8 mouse cellular contexts compared by ENCODE assay signal in the genomic region with DNA sequence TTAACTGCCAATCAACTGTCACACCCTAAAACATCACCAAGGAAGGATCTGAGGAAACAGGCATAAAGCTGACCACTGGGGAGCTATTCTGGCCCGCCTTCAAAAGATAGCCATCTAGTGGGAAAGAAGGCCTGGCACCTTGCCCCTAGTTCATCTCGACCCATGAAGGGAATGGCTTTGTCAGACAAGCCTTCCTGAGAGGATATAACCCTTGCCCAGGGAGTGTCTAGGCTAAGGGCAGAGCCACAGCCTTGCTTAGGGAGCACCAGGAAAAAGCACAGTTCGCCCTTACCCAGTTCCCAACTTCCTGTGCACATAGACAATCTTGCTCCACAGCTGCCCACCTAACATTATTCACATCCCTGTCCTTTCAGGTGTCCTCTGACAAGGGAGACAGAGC. TPM values are rescaled to one million over a fixed set of nuclear protein-coding genes. Genes with fewer than 3 reads are reported as not detected.
DNase-seq lines count a peak whose midpoint lies in the region; ATAC-seq and TF ChIP-seq lines count a peak whose summit lies in the region.

No protein-coding gene starts in this region.

- WGBS in neural tube, embryonic 11.5 days = 63% methylated on average over 3 of the region's 3 CpGs
- WGBS in kidney, embryonic 15.5 days = 40% methylated on average over 3 of the region's 3 CpGs
- WGBS in midbrain, embryonic 11.5 days = 60% methylated on average over 3 of the region's 3 CpGs

- TF ChIP-seq CTCF in embryonic fibroblast, embryonic 13.5 days (IDR thresholded peaks at IDR 0.05; ENCODE audit: borderline replicate concordance, insufficient read depth, low read length) = no peak

- TF ChIP-seq POLR2A in embryonic fibroblast, embryonic 13.5 days (IDR thresholded peaks at IDR 0.05; ENCODE audit: low read depth, low read length) = no peak

- no peak for ATAC-seq in neural tube, embryonic 11.5 days (ENCODE audit: insufficient read depth, low FRiP score, low TSS enrichment)
- no peak; the same call in 1 of the 2 replicates for ATAC-seq in kidney, embryonic 15.5 days (replicated peaks; ENCODE audit: low FRiP score)
- ATAC-seq in midbrain, embryonic 11.5 days (ENCODE audit: low FRiP score) = no peak

- H3K4me2 ChIP-seq in neural tube, embryonic 11.5 days (ENCODE audit: low read depth) = peak overlapping the region; percentile 80
- peak overlapping the region; percentile 71 for H3K4me2 ChIP-seq in kidney, embryonic 15.5 days
- H3K4me2 ChIP-seq in midbrain, embryonic 11.5 days = peak overlapping the region; percentile 94

- peak overlapping the region; percentile 75; the same call in 1 of the 2 replicates for H3K27ac ChIP-seq in neural tube, embryonic 11.5 days (ENCODE audit: low read depth, low read length)
- no peak overlapping the region for H3K27ac ChIP-seq in embryonic fibroblast, embryonic 13.5 days (ENCODE audit: insufficient read depth, low read length)
- peak overlapping the region; percentile 87 for H3K27ac ChIP-seq in kidney, embryonic 15.5 days
- peak overlapping the region; percentile 79; the same call in 1 of the 2 replicates for H3K27ac ChIP-seq in midbrain, embryonic 11.5 days (ENCODE audit: low read depth, low read length)

- H3K4me3 ChIP-seq in neural tube, embryonic 11.5 days (ENCODE audit: low read depth, low read length) = peak overlapping the region; percentile 64
- peak overlapping the region; percentile 79 for H3K4me3 ChIP-seq in embryonic fibroblast, embryonic 13.5 days (ENCODE audit: insufficient read depth, low read length)
- peak overlapping the region; percentile 65 for H3K4me3 ChIP-seq in kidney, embryonic 15.5 days (replicated peaks)
- H3K4me3 ChIP-seq in midbrain, embryonic 11.5 days (ENCODE audit: low read depth, low read length) = peak overlapping the region; percentile 74

- DNase-seq in neural tube, embryonic 11.5 days (ENCODE audit: low spot score) = no peak
- no peak for DNase-seq in neural tube, embryonic 10.5 days (ENCODE audit: extremely low spot score, low spot score)
- no peak for DNase-seq in midbrain, embryonic 11.5 days (ENCODE audit: low spot score, missing footprints)
- no peak for DNase-seq in layer of hippocampus, adult 8-10 months (ENCODE audit: low spot score in 2 of 2)
- DNase-seq in urinary bladder, postnatal 14 days (ENCODE audit: low spot score) = no peak
- DNase-seq in layer of hippocampus, adult 18-20 months (ENCODE audit: low spot score in 2 of 2) = no peak

- peaks cover 8% of the 10 kb centered on the region for H3K36me3 ChIP-seq in neural tube, embryonic 11.5 days (ENCODE audit: control insufficient read depth, insufficient read depth, low read length)
- H3K36me3 ChIP-seq in kidney, embryonic 15.5 days = peaks cover 40% of the 10 kb centered on the region
- H3K36me3 ChIP-seq in midbrain, embryonic 11.5 days (ENCODE audit: control insufficient read depth, insufficient read depth, low read length) = peaks cover 3% of the 10 kb centered on the region

- no peaks in the 10 kb centered on the region for H3K9me3 ChIP-seq in neural tube, embryonic 11.5 days (ENCODE audit: control insufficient read depth, low read length)
- no peaks in the 10 kb centered on the region for H3K9me3 ChIP-seq in kidney, embryonic 15.5 days (replicated peaks)
- H3K9me3 ChIP-seq in midbrain, embryonic 11.5 days (ENCODE audit: control insufficient read depth, low read length) = no peaks in the 10 kb centered on the region

- no peaks in the 10 kb centered on the region for H3K27me3 ChIP-seq in neural tube, embryonic 11.5 days (ENCODE audit: control insufficient read depth, insufficient read depth, low read length)
- no peaks in the 10 kb centered on the region for H3K27me3 ChIP-seq in kidney, embryonic 15.5 days
- H3K27me3 ChIP-seq in midbrain, embryonic 11.5 days (ENCODE audit: control insufficient read depth, insufficient read depth, low read length) = no peaks in the 10 kb centered on the region

- H3K9ac ChIP-seq in neural tube, embryonic 11.5 days (ENCODE audit: low read length) = peak overlapping the region; percentile 74
- peak overlapping the region; percentile 71 for H3K9ac ChIP-seq in kidney, embryonic 15.5 days
- H3K9ac ChIP-seq in midbrain, embryonic 11.5 days (ENCODE audit: low read length) = peak overlapping the region; percentile 86

- peaks cover 12% of the 10 kb centered on the region for H3K4me1 ChIP-seq in neural tube, embryonic 11.5 days (ENCODE audit: control insufficient read depth, insufficient read depth, low read length)
- H3K4me1 ChIP-seq in embryonic fibroblast, embryonic 13.5 days (ENCODE audit: control insufficient read depth, insufficient read depth, low read length) = peaks cover 3% of the 10 kb centered on the region; the same call in 1 of the 2 replicates
- H3K4me1 ChIP-seq in kidney, embryonic 15.5 days = peaks cover 32% of the 10 kb centered on the region
- peaks cover 16% of the 10 kb centered on the region for H3K4me1 ChIP-seq in midbrain, embryonic 11.5 days (ENCODE audit: control insufficient read depth, insufficient read depth, low read length)

RNA-seq across cellular contexts. Expression of gene Dcaf15, which starts 1.0 kb away (rescaled TPM):
- polyA plus RNA-seq in neural tube, embryonic 11.5 days (2014; fragmentation: Nextera tagmentation; extraction: Ambion mirVana) = 17.0 and 17.1 TPM in 2 replicates
- polyA plus RNA-seq in embryonic fibroblast, embryonic 13.5 days (2011; ENCODE audit: insufficient read length, low read depth, missing spikeins) = 19.7 and 20.4 TPM in 2 replicates
- 9.2 and 11.6 TPM in 2 replicates for polyA plus RNA-seq in kidney, embryonic 15.5 days (2015; fragmentation: Nextera tagmentation; extraction: Ambion mirVana)
- polyA plus RNA-seq in midbrain, embryonic 11.5 days (2014; fragmentation: Nextera tagmentation; extraction: Ambion mirVana) = 12.2 and 14.3 TPM in 2 replicates
- 10 to 100 TPM; 18.9 to 21.6 (median 19.3) TPM for total RNA-seq in layer of hippocampus, adult 8-10 months (2022)
- 10 to 100 TPM; 16.9 to 17.6 TPM for total RNA-seq in layer of hippocampus, adult 18-20 months (2021)

RNA-seq across cellular contexts. Expression of gene Podnl1, which starts 22.2 kb away (rescaled TPM):
- 0.27 TPM in 1 of 2 replicates, not detected in the other for polyA plus RNA-seq in neural tube, embryonic 11.5 days (2014; fragmentation: Nextera tagmentation; extraction: Ambion mirVana)
- polyA plus RNA-seq in embryonic fibroblast, embryonic 13.5 days (2011; ENCODE audit: insufficient read length, low read depth, missing spikeins) = 3.2 and 5.8 TPM in 2 replicates
- polyA plus RNA-seq in kidney, embryonic 15.5 days (2015; fragmentation: Nextera tagmentation; extraction: Ambion mirVana) = 0.21 and 1.4 TPM in 2 replicates
- 0.25 and 0.32 TPM in 2 replicates for polyA plus RNA-seq in midbrain, embryonic 11.5 days (2014; fragmentation: Nextera tagmentation; extraction: Ambion mirVana)
- not detected for total RNA-seq in layer of hippocampus, adult 8-10 months (2022)
- not detected for total RNA-seq in layer of hippocampus, adult 18-20 months (2021)

RNA-seq across cellular contexts. Expression of gene Rfx1, which starts 37.0 kb away (rescaled TPM):
- 9.6 TPM in 2 replicates for polyA plus RNA-seq in neural tube, embryonic 11.5 days (2014; fragmentation: Nextera tagmentation; extraction: Ambion mirVana)
- 11.5 and 12.6 TPM in 2 replicates for polyA plus RNA-seq in embryonic fibroblast, embryonic 13.5 days (2011; ENCODE audit: insufficient read length, low read depth, missing spikeins)
- polyA plus RNA-seq in kidney, embryonic 15.5 days (2015; fragmentation: Nextera tagmentation; extraction: Ambion mirVana) = 10.5 and 10.7 TPM in 2 replicates
- 6.0 and 7.8 TPM in 2 replicates for polyA plus RNA-seq in midbrain, embryonic 11.5 days (2014; fragmentation: Nextera tagmentation; extraction: Ambion mirVana)
- 10 to 100 TPM; 24.6 to 34.1 (median 28.3) TPM for total RNA-seq in layer of hippocampus, adult 8-10 months (2022)
- 10 to 100 TPM; 27.3 to 28.1 TPM for total RNA-seq in layer of hippocampus, adult 18-20 months (2021)

RNA-seq across cellular contexts. Expression of gene Gm10643, which starts 38.7 kb away (rescaled TPM):
- 1.8 and 2.6 TPM in 2 replicates for polyA plus RNA-seq in neural tube, embryonic 11.5 days (2014; fragmentation: Nextera tagmentation; extraction: Ambion mirVana)
- polyA plus RNA-seq in embryonic fibroblast, embryonic 13.5 days (2011; ENCODE audit: insufficient read length, low read depth, missing spikeins) = 1.7 and 2.0 TPM in 2 replicates
- polyA plus RNA-seq in kidney, embryonic 15.5 days (2015; fragmentation: Nextera tagmentation; extraction: Ambion mirVana) = 1.2 and 1.6 TPM in 2 replicates
- polyA plus RNA-seq in midbrain, embryonic 11.5 days (2014; fragmentation: Nextera tagmentation; extraction: Ambion mirVana) = 2.2 and 2.4 TPM in 2 replicates
- total RNA-seq in layer of hippocampus, adult 8-10 months (2022) = 1 to 10 TPM; 3.4 to 7.1 (median 5.4) TPM
- total RNA-seq in layer of hippocampus, adult 18-20 months (2021) = 1 to 10 TPM; 4.9 to 5.6 TPM

RNA-seq across cellular contexts. Expression of gene Cc2d1a, which starts 44.1 kb away (rescaled TPM):
- 11.2 and 12.4 TPM in 2 replicates for polyA plus RNA-seq in neural tube, embryonic 11.5 days (2014; fragmentation: Nextera tagmentation; extraction: Ambion mirVana)
- polyA plus RNA-seq in embryonic fibroblast, embryonic 13.5 days (2011; ENCODE audit: insufficient read length, low read depth, missing spikeins) = 17.7 and 20.0 TPM in 2 replicates
- polyA plus RNA-seq in kidney, embryonic 15.5 days (2015; fragmentation: Nextera tagmentation; extraction: Ambion mirVana) = 22.0 and 28.7 TPM in 2 replicates
- polyA plus RNA-seq in midbrain, embryonic 11.5 days (2014; fragmentation: Nextera tagmentation; extraction: Ambion mirVana) = 7.6 and 8.9 TPM in 2 replicates
- 10 to 100 TPM; 54.1 to 61.7 (median 57.8) TPM for total RNA-seq in layer of hippocampus, adult 8-10 months (2022)
- total RNA-seq in layer of hippocampus, adult 18-20 months (2021) = 10 to 100 TPM; 57.4 to 61.0 TPM
